Mouse (Mus musculus): Measurements from ENCODE around the gene Flt3.

Flt3 gene

GRCm38 (mm10) chr5:147399843-147400504 is at the start of gene Flt3:
Flt3 (minus strand) TSS chr5:147400489.
- DNase-seq, result peak; percentile 49

- DNase-seq, result no peak
These were observed 48.6 kb upstream of the Flt3 start for GRCm38 (mm10) chr5:147448933-147449332.

GRCm38 (mm10) chr5:147448526-147448925 is 48.2 kb upstream of the Flt3 start:
- no peak for DNase-seq

GRCm38 (mm10) chr5:147445252-147445651 is 45.0 kb upstream of the Flt3 start:
- DNase-seq, result no peak

GRCm38 (mm10) chr5:147444757-147445156 is 44.5 kb upstream of the Flt3 start:
- no peak for DNase-seq

- DNase-seq, result no peak
These were observed 44.0 kb upstream of the Flt3 start for GRCm38 (mm10) chr5:147444298-147444697.

GRCm38 (mm10) chr5:147442741-147443140 is 42.5 kb upstream of the Flt3 start:
- no peak for DNase-seq

- no peak for DNase-seq
These were observed 41.7 kb upstream of the Flt3 start for GRCm38 (mm10) chr5:147441979-147442378.

- no peak for DNase-seq
These were observed 40.8 kb upstream of the Flt3 start for GRCm38 (mm10) chr5:147440996-147441507.

GRCm38 (mm10) chr5:147436491-147436890 is 36.2 kb upstream of the Flt3 start:
- DNase-seq, result no peak

- DNase-seq, result no peak
These were observed 35.5 kb upstream of the Flt3 start for GRCm38 (mm10) chr5:147435751-147436150.

- DNase-seq, result peak; percentile 92
These were observed 34.9 kb upstream of the Flt3 start for GRCm38 (mm10) chr5:147435224-147435623.

- DNase-seq, result no peak
These were observed 32.6 kb upstream of the Flt3 start for GRCm38 (mm10) chr5:147432927-147433326.

GRCm38 (mm10) chr5:147430936-147431839 is 30.9 kb upstream of the Flt3 start:
- peak; percentile 67 for DNase-seq

- peak; percentile 59 for DNase-seq
These were observed 30.2 kb upstream of the Flt3 start for GRCm38 (mm10) chr5:147430361-147430935.

GRCm38 (mm10) chr5:147429535-147430305 is 29.4 kb upstream of the Flt3 start, which contains the start of gene Pan3:
Pan3 (plus strand) TSS chr5:147430161.
- DNase-seq, result peak; percentile 95

GRCm38 (mm10) chr5:147426048-147426805 is 25.9 kb upstream of the Flt3 start:
- DNase-seq, result peak; percentile 63

GRCm38 (mm10) chr5:147423612-147424011 is 23.3 kb upstream of the Flt3 start:
- DNase-seq, result no peak

- no peak for DNase-seq
These were observed 18.3 kb upstream of the Flt3 start for GRCm38 (mm10) chr5:147418394-147419121.

- no peak for DNase-seq
These were observed 17.7 kb upstream of the Flt3 start for GRCm38 (mm10) chr5:147417986-147418385.

- no peak for DNase-seq
These were observed 10.3 kb upstream of the Flt3 start for GRCm38 (mm10) chr5:147410585-147410984.
